Mouse (Mus musculus): ENCODE data around the gene Fam20b. TPM values are rescaled to one million over a fixed set of nuclear protein-coding genes. Genes with fewer than 3 reads are reported as not detected.
A peak's percentile ranks its signal among the peaks of the same experiment; 100 is the strongest.
"Not testable (repeated sequence)": the region's sequence is repeated elsewhere in the genome, so short reads cannot be mapped to it uniquely, and the experiment has no call there.

Gene Fam20b
- total RNA-seq, 2 experiments from 2014 or later: 59.9 to 61.3 TPM

GRCm38 (mm10) chr1:156671921-156672320 is 47.0 kb downstream of the Fam20b start:
- DNase-seq: no peak

DNA sequence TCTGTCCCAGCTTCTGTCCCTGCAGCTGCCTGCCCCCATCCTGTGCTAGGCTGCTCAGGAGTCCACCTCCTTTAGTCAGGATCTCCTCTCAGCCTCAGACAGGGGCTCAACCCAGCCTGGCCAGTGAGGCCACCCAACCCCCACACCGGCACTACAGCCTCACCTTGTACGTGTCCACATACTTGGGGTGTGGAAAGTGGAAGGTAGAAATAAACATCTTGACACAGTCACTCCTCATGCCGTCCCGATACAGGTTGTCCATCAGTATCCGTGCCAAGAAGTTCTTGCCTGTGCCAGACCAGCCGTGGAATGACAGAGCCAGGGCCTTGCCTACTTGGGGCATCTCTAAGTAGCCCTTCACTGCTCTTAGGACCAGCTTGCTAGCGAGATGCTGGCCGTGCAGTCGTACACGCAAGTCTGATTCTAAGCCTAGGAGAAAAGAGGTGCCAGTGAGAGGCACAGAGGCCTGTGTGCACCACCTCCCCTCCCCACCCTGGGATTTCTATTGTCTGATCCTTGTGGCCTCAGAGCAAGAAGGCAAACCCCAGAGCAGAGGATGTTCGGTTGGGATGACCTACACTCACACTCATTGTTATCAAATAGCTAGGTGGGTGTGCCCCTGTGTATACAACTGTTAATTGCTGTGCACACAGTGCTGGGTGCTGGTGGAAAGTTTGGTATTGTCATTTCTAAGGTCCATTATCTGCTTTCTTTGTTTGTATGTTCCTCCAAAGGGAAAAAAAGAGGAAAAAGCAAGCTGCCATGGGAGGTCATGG is 49.5 kb downstream of the Fam20b start:
- DNase-seq: no peak

- no peak for DNase-seq
These were observed 50.3 kb downstream of the Fam20b start for GRCm38 (mm10) chr1:156668602-156669001.

GRCm38 (mm10) chr1:156667141-156667926 is 51.6 kb downstream of the Fam20b start:
- peak; percentile 39 to 64 for DNase-seq

DNA sequence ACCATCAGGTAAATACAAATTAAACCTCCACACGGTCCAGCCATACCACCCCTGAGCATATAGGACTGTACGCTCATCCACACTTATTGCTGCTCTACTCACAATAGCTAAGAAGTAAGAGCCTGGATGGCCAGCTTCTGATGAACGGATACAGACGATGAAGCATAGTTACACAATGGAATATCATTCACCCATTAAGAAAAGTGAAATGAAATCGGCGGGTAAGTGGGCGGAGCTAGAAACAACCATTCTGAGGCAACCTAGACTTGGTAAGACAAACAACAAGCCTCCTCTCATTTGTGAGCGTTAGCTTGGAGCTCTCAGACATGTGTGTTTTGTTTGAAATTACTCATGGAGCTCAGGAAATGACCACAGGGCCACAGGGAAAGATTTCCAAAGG is 53.1 kb downstream of the Fam20b start:
- no peak for DNase-seq

DNA sequence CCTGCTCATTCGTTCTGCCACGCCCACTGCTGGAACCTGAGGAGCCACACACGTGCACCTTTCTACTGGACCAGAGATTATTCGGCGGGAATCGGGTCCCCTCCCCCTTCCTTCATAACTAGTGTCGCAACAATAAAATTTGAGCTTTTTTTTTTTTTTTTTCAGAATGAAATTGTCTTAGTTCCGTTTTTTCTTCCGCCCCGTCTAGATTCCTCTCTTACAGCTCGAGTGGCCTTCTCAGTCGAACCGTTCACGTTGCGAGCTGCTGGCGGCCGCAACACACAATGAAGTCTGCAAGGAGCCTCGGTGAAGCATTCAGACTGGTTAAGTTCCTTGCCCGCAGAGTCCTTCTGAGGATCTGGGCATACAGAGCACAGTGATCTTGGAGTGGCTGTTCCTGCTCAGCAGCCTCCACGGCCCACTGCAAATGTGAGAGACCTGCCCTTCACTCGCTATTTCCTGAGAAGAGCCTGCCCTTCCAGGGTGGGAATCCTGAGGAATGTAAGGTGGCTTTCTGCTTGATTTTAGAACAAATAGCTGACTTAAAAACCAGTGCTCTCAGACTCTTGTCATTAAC is 58.1 kb downstream of the Fam20b start:
- not testable (repeated sequence) for DNase-seq

DNA sequence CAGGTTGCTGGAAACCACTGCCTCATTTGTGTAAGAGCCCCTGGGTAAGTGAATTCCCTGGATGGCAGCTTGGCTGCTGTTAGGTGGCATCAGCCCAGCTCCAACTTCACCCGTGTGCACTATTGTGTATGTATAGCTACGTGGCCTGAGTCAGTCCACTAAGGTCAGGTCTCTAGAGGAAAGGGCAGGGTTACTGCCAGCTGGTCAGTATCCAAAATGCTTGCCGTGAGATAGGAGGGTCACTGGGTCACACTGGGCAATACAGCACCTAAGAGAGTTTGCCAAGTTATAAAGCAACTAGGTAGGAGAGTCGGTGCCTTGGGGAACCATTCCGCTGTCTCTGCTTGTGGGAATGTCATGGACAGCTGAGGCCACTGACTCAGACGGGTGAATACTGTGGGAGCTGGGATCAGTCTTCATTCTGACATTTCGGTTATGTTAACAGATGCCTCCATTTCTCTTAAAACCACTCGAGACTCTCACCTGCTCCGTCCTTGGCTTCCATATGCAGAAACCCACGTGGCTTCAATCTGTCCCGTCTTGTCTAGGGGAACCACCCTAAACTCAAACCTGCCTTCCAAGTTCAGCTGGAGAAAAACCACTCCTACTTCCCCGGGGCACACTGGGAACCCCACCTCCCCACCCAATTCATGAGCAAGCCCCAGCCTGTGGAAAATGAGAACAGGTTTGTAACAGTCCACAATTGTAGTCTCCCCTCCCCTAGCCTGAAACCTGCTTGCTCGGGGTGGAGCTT is 58.8 kb downstream of the Fam20b start:
- DNase-seq: peak; percentile 51 to 57

DNA sequence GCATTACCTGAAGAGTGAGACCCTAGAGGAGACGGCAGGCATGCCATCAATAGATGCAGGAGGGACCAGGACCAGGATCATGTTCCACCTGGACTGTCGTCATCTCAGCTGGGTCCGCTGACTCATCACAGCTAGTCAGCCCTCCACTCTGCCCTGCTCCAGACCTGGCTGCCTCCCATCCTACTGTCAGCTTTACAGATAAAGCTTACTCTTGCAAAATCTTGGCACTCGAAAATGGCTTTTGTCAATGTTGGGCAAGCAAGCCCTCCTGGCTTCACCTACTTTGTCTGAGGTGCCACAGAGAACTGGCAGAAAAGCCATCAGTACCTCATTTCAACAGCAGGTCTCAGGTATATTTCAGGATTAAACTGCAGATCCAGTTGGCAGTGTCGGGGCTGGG is 60.2 kb downstream of the Fam20b start:
- peak; percentile 59 to 78 for DNase-seq

GRCm38 (mm10) chr1:156657523-156657922 is 61.4 kb downstream of the Fam20b start:
- DNase-seq: no peak

GRCm38 (mm10) chr1:156654735-156655530 is 64.0 kb downstream of the Fam20b start:
- peak; percentile 34 to 55 for DNase-seq

- no peak for DNase-seq
These were observed 66.6 kb downstream of the Fam20b start for GRCm38 (mm10) chr1:156652189-156652822.

GRCm38 (mm10) chr1:156650631-156651030 is 68.3 kb downstream of the Fam20b start:
- DNase-seq: no peak

DNA sequence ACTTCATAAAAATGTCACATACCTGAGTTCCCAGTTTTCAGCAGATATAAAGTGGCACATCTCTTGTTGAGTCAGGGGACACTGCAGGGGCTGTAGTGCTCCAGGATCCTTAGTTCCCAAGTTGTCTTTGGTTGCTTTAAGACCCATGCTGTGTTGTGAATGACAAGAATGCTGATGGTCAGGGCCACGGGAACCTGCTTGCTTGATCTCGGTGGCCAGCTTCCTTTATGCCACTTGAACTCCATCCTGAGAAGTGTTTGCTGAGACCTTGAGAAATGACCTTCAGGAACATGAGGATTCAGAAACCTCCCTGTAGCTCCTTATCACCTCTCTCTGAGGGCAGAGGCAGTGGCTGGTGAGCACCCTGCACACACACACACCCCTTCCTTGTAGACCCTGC is 70.2 kb downstream of the Fam20b start:
- DNase-seq: no peak

DNA sequence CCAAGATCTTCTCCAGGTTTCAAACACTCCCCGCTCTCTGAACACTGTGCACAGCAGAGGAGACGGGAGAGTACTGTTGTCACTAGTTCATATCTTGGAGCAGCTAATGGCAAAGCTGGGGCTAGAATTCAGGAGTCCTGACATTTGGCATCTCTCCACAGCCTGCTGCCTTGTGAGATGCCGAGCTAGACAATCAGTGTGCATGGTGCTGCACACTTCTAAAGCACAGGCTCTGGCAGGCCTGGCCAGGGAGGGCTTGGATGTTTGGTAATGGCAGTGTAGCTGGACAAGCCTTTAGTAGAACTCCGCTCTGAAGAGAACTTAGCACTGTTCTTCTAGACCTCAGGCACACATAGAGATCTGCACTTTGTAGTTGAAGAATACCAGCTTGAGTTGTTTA is 72.9 kb downstream of the Fam20b start:
- DNase-seq: no peak

- DNase-seq: no peak
These were observed 73.9 kb downstream of the Fam20b start for GRCm38 (mm10) chr1:156644780-156645523.

DNA sequence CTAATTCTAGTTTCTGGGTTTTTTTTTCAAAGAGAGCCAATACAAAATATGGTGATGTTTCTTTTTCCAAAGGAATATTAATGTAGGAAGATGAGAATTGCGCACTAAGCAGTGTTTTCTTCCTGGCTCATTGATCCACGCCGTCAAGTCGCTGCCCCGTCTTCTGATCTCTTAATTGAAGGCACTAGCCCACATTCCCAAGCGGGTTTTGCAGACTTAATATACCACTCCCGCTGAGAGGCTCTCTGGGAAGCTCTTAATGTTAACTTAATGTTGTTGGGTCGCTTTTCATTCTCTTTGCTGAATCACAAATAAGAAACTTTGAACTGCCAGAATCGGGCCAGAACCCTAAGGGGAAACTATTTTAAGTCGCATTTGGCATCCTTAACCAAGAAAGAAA is 74.8 kb downstream of the Fam20b start:
- no peak for DNase-seq

DNA sequence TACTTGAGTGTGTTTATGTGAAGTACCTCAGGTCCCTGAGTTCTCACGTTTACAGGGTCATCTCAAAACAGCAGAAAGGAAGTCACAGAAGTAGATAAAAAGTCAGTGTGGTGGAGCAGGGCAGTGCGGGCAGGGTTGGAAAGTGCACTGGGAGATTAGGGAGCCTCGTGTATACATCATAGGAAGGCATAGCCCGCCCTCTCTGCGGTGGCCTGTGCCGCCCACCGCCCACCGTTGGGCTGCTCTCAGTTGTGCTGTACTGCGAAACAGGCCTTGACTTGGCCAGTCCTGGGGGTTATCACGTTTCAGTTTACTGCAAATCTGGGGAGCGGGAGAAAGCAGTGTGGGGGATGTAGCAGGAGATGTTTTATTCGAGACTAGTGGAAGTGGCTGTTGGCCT is 76.1 kb downstream of the Fam20b start:
- DNase-seq: no peak

- no peak for DNase-seq
These were observed 77.1 kb downstream of the Fam20b start for GRCm38 (mm10) chr1:156641808-156642207.

DNA sequence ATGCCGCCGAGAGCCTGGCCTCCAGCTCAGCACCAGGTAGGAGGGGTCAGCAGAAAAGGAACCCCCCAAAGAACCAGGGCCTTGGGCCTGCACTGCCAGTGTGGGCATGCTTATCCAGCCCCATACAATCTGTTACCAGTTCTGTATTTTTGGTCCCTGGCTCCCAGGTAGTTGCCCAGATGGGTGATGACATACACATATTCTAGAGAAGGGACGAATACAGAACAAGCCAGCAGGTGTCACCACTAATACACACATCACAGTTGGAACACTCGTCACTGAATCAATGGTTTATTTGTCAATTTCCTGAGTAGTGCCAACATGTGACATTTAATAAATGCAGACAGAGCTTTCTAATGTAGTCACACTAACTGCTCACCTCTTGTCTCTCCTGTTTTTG is 78.3 kb downstream of the Fam20b start:
- no peak for DNase-seq

DNA sequence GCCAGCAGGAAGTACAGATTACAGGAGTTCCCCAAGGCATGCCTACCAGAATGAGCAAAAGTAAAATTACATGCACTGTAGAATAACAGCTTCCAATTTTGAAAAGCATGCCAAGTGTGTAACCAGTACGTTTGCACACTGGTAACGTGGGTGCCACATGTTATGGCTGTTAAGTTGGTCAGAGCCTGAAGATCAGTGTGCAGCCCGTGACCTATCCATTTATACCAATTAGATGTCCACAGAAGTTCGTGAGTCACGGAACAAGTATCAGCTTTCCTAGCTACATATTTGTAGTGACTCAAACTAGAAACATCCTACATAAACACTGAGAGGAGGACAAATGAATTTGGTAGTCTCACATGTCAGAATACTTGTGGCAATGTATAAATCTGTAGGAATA is 79.4 kb downstream of the Fam20b start:
- DNase-seq: no peak
